Mouse (Mus musculus): Measurements from ENCODE around the gene AW549877.

The AW549877 gene

DNA sequence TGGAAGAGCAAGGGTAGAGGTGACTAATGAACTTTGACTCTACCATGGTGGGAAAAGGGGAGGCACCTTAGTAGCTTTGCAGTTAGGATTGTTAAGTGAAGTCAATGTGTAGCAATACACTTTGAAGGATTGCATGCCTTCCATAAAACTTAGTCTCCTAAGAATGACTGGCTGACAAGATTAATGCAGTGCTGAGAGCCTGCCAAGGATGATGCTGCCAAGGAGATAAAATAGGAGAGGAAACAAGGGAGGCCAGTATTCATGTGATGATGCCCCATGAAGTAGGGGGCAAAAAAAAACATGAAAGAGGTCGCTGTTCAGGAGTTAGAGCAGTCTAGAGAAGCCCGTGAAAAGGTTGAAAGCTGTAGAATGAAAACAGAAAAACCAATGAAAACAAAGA, 10.7 kb downstream of the AW549877 start:
- DNase-seq (ENCODE audit: inconsistent ontology term) = no peak

DNA sequence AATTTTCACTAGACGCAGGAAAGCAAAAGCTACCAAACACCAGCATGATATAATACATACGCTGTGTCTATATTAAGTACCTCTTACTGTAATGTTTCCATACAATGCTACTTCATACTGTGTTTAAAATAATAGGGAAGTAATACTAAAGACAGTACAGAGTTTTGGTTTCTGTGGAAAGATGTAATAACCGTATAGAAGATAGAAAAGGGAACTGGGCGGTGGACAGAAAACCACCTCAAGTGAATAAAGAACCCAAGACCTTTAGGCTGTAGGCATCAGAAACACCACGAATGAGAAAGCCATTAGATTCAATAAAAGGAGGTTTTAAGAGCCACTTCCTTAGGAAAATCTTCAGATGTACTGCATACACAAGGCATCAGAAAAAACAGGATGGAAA, 12.8 kb downstream of the AW549877 start:
- no peak for DNase-seq (ENCODE audit: inconsistent ontology term)

DNA sequence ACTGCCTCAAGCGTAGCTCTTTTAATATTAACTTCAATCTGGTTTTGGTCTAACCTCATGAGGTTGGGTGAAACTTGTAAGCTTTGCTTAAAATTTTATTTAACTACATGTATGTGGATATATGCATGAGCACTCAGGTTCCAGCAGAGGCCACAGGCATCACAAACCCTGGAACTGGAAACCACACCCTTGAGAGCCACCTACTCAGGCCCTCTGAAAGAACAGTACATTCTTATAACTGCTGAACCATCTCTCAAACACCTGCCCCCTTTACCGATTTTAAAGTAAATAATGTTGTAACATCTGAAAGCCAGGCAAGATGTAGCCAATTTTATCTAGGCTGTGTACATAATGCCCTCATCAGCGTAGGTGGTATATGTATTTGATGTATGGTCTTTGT, 15.7 kb downstream of the AW549877 start:
- DNase-seq (ENCODE audit: inconsistent ontology term) = no peak

DNA sequence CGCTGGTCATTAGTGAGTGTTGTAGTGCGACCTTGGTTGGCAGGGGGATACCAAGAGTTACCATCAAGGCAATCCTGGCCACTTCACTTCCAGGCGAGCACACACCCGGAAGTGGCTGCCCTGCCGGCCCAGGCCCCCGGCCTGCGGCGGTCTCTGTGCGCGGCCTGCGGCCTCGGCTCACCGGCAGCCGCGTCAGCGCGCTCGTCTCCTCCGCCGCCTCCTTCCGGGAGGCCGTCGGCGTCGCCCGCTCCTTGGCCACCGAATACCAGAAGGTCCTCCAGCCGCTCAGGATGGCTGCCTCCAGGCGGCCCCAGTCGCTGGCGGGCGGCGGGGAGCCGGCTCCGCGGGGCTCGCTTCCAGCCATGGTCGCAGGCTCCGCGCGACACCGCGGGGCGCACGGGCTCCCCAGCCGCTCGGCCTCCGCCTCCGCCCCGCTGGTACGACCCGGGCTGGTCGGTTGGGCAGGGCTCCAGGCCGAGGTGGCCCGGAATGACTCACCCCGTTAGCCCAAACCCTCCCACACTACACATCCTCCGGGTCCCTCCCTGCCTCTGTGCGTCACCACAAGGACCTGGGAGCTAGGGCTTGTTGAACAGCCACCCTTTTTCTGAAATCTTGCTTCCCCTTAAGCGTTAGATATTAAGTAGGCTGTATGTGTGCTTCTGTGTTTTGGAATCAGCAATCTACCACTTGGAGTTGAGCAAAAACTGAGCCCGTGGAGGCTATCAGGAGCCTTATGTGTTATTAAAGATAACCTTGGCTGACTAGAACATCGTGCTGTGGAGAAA, 16.3 kb downstream of the AW549877 start, which contains the start of gene Fbxo4:
TSS of gene Fbxo4 (minus strand) at position 513 of the 788 bp plus-strand sequence.
- DNase-seq (ENCODE audit: inconsistent ontology term) = peak; percentile 97

DNA sequence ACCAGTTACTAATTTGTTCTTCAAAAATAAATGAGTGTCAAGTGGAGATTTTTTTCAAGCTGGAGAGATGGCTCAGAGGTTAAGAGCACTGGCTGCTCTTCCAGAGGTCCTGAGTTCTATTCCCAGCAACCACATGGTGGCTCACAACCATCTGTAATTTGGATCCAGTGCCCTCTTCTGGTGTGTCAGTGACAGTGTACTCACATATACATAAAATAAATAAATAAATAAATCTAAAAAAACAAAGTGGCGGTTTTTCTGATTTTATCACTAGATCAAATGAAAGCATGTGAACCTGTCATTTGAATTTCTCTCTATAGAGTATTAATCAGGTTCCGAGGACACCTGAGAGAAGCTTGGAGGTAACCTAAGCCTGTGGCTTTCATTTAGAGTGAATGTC, 17.3 kb downstream of the AW549877 start:
- DNase-seq (ENCODE audit: inconsistent ontology term) = no peak

DNA sequence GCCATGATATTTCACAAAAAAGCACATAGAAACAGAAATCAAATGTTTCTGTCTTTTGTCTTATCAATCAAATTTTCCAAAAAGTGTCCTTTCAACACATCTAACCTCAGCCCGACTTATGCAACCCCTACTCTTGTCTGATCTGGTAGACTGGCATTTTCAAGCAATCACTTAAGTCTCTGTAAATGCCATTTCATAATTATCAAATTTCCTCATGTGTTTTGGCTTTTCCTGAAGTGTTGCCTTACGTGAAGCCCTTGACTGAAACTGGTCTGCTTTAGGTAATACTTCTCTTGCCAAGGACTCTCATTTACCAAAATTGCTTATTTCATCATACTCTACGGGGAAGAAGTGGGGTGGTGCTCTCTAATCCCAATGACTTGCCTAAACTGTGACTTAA, 22.2 kb downstream of the AW549877 start:
- DNase-seq (ENCODE audit: inconsistent ontology term) = no peak

DNA sequence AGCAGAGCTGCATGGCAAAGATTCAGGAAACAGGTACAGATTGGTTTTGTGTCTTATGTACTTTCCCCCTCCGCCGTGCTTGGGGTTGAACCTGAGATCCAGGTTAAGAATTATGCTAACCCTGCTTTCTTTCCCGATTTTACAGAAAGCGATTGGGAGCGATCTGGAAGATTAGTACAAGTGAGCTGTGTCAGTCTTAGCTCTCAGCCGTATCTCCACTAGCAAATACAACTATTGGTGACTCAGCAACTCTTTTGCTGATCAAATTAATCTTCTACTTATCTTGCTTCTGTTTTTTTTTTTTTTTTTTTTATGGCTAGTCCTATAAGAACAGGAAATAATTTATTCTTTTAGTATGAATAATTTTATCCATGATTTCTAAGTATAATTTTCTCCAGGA, 25.4 kb downstream of the AW549877 start:
- DNase-seq (ENCODE audit: inconsistent ontology term) = no peak

DNA sequence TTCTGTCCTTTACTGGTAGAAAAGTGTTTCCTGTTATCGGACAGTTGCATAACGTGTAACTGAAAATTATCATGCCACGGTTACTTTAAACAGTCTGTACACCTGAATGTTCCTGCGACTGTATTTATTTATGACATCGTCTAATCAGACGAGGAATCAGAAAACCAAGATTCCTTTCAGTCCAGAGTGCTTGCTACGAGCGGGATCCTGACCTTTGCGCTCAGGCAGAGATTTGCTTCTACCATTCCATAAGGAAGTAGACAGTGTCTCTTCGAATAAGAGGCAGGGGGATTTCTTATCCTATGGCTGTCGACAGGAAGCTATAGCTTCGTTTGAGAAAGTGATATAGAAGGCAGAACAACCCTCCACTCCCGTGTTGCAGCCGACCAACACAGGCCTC, 25.8 kb downstream of the AW549877 start:
- no peak for DNase-seq (ENCODE audit: inconsistent ontology term)

DNA sequence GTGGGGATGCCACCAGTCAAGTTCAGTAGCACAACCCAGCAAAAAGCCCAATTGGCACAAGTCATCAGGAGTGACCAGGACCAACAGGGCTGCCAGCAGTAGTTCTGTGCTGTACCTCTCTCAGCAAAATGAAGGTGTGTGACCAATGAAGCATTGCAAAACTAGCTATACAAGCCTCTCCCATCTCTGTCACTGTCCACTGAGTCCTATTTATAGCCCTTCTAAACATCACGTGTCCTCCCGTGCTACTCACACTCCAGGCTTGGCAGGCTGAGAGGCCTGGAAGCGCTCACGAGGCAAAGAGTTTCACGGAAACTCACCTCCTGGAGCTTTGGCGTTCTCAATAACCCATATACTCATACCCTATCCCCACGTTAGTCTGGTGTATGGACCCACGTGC, 33.3 kb downstream of the AW549877 start:
- DNase-seq (ENCODE audit: inconsistent ontology term) = peak; percentile 14

DNA sequence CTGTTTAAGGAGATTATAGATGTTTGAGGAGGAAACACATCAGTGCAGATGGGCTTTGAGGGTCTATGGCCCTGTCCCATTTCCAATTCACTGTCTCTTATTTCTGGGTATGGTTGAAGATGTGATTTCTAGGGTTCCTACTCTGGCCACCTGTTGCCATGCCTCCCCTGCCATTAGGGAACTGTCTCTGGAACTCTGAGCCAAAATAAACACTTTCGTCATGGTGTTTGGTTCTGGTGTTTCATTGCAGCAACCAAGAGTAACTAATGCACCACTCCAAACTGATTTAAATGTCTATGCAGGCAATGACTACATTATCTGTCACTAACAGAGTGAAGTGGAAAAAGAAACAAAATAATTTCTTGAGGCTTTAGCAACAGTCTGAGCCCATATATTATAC, 35.5 kb downstream of the AW549877 start:
- DNase-seq (ENCODE audit: inconsistent ontology term) = no peak

DNA sequence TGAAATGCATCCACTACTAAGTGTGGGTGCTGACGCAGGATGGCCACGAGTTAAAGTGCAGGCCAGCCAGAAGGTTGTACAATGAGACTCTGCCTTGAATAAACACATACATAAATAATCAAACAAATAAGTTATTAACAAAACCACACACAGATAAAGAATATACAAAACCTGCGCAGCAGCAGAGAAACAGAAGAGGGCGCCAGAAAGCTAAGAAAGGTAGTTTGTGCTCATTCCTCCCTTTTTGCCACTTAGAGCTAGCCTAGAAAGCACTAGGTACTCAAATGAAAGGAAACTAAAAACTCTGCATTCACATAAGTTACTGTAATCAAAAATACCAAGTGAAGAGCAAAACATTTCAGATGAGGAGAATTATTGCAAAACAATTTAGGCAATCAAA, 37.6 kb downstream of the AW549877 start:
- DNase-seq (ENCODE audit: inconsistent ontology term) = peak; percentile 25

DNA sequence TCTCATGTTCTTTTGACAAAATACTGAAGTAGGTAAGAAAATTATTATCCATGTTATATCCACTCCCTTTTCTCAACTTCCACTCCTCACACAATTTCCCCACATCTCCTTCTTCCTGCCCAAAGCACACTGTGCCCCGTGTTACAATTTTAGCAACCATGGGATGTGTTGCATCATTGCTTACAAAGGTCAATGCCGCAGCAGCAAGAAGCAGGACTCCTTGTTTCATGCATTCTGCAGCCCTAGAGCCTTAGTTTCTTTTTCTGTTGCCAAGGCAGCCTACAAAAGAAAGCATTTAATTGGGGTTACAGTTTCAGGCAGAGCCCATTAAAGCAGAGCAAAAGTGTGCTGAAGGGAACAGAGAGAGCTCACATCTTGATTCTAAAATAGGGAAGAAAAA, 40.6 kb downstream of the AW549877 start:
- DNase-seq (ENCODE audit: inconsistent ontology term) = no peak

DNA sequence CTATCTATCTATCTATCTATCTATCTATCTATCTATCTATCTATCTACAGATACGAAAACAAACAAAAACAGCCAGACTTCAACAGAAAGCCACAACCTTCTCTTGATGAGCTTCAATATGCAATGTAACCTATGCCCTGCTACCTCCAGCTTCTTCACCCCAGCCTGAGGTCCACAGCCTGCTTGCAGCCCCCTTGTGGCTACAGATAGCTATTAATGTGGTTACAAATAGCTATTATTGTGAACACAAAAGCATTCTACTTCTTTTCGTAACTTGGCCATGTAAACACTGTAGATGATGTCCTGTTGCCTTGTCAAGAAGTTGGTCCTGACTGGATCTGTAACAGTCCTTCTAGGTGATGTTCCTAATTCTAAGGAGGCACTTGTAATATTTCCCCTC, 57.4 kb downstream of the AW549877 start:
- DNase-seq (ENCODE audit: inconsistent ontology term) = no peak

DNA sequence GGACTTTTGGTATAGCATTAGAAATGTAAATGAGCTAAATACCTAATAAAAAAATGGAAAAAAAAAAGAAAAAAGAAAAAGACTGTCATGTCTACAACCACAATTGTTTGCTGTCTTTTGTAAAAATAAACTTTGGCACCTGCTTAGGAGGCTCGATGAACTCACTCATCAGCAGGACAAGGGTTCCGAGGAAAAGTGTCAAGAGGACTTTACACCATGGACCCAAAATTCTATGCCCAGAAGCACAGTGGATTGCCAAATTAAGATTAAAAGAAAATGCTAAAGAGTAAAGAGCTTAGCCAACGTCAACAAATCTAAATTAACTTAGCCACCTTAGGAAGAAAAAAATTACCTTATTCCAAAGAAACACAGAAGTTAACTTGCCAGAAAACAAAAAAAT, 59.5 kb downstream of the AW549877 start:
- DNase-seq (ENCODE audit: inconsistent ontology term) = no peak

DNA sequence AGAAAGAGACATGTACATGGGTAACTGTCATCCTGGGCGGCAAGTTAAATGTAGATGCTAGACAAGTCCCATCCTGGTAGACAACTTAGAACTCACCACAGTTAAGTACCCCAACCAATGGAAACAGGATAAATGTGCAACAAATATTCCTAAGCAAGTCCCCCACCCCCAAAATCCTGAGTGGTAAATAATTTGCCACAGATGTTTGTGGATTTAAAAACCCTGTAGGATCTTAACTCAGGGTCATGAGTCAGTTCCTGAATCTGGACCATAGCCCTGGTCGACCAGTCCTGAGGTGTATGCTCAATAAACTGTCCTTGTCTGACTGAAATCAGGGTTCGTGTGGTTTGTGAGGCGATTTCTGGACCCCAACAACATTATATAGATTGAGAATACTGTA, 62.1 kb downstream of the AW549877 start:
- DNase-seq (ENCODE audit: inconsistent ontology term) = no peak

Data from Muller cell, postnatal 12 days (primary cell).